Mouse (Mus musculus) ES-Bruce4 (cell line): ENCODE measurements around the gene F2rl3. TPM values are rescaled to one million over a fixed set of nuclear protein-coding genes. Genes with fewer than 3 reads are reported as not detected.

Source experiments
- H3K27ac ChIP-seq: 2 replicates; pipeline ENCODE4 v1.5.1; 2012; ENCODE audit warnings: low read length, inconsistent platforms; ENCODE audit not compliant: insufficient read depth
- H3K27me3 ChIP-seq: 2 replicates; pipeline ENCODE4 v1.6.1; 2012; ENCODE audit warnings: mild to moderate bottlenecking, low read length, inconsistent platforms; ENCODE audit not compliant: control insufficient read depth, poor library complexity, insufficient read depth, severe bottlenecking
- H3K36me3 ChIP-seq: 2 replicates; pipeline ENCODE4 v1.6.1; 2012; ENCODE audit warnings: inconsistent platforms, mild to moderate bottlenecking, low read length, moderate library complexity; ENCODE audit not compliant: control insufficient read depth, poor library complexity, insufficient read depth, severe bottlenecking
- H3K4me1 ChIP-seq: one replicate; pipeline ENCODE4 v1.8.1; 2011; ENCODE audit warnings: low read length; ENCODE audit not compliant: control insufficient read depth, insufficient read depth
- H3K4me3 ChIP-seq: 2 replicates; pipeline ENCODE4 v1.5.1; 2011; ENCODE audit warnings: low read depth, mild to moderate bottlenecking, low read length
- H3K9ac ChIP-seq: 2 replicates; pipeline ENCODE4 v1.6.1; 2012; ENCODE audit warnings: low read depth, mild to moderate bottlenecking, inconsistent platforms; ENCODE audit not compliant: poor library complexity, severe bottlenecking
- H3K9me3 ChIP-seq: replicated peaks from 2 replicates; pipeline ENCODE4 v1.6.1; 2012; ENCODE audit warnings: mild to moderate bottlenecking, low read length, inconsistent platforms; ENCODE audit not compliant: control insufficient read depth, poor library complexity, insufficient read depth, severe bottlenecking
- CTCF ChIP-seq: IDR thresholded peaks from one replicate; pipeline ENCODE4 v1.8.1; 2011; ENCODE audit warnings: low read depth, low read length
- EP300 ChIP-seq: IDR thresholded peaks from 2 replicates; pipeline ENCODE4 v1.6.1; 2011; ENCODE audit warnings: low read depth, low read length; ENCODE audit not compliant: insufficient read depth
- POLR2A ChIP-seq: IDR thresholded peaks from one replicate; pipeline ENCODE4 v1.8.1; 2011; ENCODE audit warnings: low read length; ENCODE audit not compliant: insufficient read depth
- polyA plus RNA-seq: library from polyadenylated mRNA; stranded (reverse); fragments of >200 nt; gene quantifications from 2 replicates; pipeline ENCODE4 v1.2.4, GENCODE M21; 2011; ENCODE audit warnings: low read depth; ENCODE audit not compliant: missing spikeins, insufficient read depth, insufficient read length

The F2rl3 gene
- polyA plus RNA-seq, 1 experiment: not detected

- TF ChIP-seq CTCF: no peak
- TF ChIP-seq EP300: no peak
- TF ChIP-seq POLR2A: no peak
- H3K36me3 ChIP-seq: no peaks in the 10 kb centered on the region
- no peak overlapping the region for H3K9ac ChIP-seq
- no peaks in the 10 kb centered on the region for H3K27me3 ChIP-seq
- no peak overlapping the region for H3K4me3 ChIP-seq
- no peak overlapping the region for H3K27ac ChIP-seq
- no peaks in the 10 kb centered on the region for H3K4me1 ChIP-seq
- no peaks in the 10 kb centered on the region for H3K9me3 ChIP-seq
Measured at GRCm38 (mm10) chr8:72780644-72781043, 19.0 kb downstream of the F2rl3 start.

- no peak for TF ChIP-seq EP300
- no peak for TF ChIP-seq CTCF
- TF ChIP-seq POLR2A: no peak
- Histone ChIP-seq H3K4me3 (no peak overlapping the region), H3K36me3 (no peaks in the 10 kb centered on the region)
Measured at GRCm38 (mm10) chr8:72801583-72801982, 39.9 kb downstream of the F2rl3 start.

GRCm38 (mm10) chr8:72812690-72813089, 51.0 kb downstream of the F2rl3 start:
- Histone ChIP-seq H3K4me3 (no peak overlapping the region), H3K27me3 (no peaks in the 10 kb centered on the region), H3K9me3 (no peaks in the 10 kb centered on the region), H3K27ac (no peak overlapping the region), H3K4me1 (no peaks in the 10 kb centered on the region), H3K9ac (no peak overlapping the region), H3K36me3 (no peaks in the 10 kb centered on the region)
- TF ChIP-seq CTCF: no peak
- TF ChIP-seq POLR2A: no peak
- TF ChIP-seq EP300: no peak

More at GRCm38 (mm10) chr8:72801583-72801982, 39.9 kb downstream of the F2rl3 start:
- no peak overlapping the region for H3K27ac ChIP-seq
- no peaks in the 10 kb centered on the region for H3K4me1 ChIP-seq
- H3K27me3 ChIP-seq: no peaks in the 10 kb centered on the region
- H3K9ac ChIP-seq: no peak overlapping the region
- H3K9me3 ChIP-seq: no peaks in the 10 kb centered on the region

Other genes with a start within 250 kb of the F2rl3 start
- 10.2 and 11.2 TPM in 2 replicates for gene Med26, start 213.6 kb upstream of the F2rl3 start, polyA plus RNA-seq
- 77.7 and 78.7 TPM in 2 replicates for gene Smim7, start 190.8 kb upstream of the F2rl3 start, polyA plus RNA-seq
- gene Tmem38a, start 189.8 kb upstream of the F2rl3 start, polyA plus RNA-seq: 12.2 and 14.7 TPM in 2 replicates
- gene Nwd1, start 115.2 kb upstream of the F2rl3 start, polyA plus RNA-seq: 0.91 and 0.94 TPM in 2 replicates
- gene Sin3b, start 38.6 kb upstream of the F2rl3 start, polyA plus RNA-seq: 196 and 208 TPM in 2 replicates